Mouse (Mus musculus) CH12.LX (cell line): Measurements from ENCODE around the gene Tex12.
A peak's percentile ranks its signal among the peaks of the same experiment; 100 is the strongest.

Experiments
- CTCF ChIP-seq, 2 experiments: IDR thresholded peaks in 1 of 2; conservative IDR thresholded peaks in 1 of 2; 2 replicates each; pipeline ENCODE4 v1.5.1; 2011 to 2012; ENCODE audit warnings: low read depth in 2 of 2, low read length in 2 of 2, improper control_type of control experiment in 1 of 2, inconsistent platforms in 1 of 2, mild to moderate bottlenecking in 1 of 2, moderate library complexity in 1 of 2
- EP300 ChIP-seq: IDR thresholded peaks from 2 replicates; pipeline ENCODE4 v1.6.1; 2011; ENCODE audit warnings: low read length, improper control_type of control experiment
- IRF4 ChIP-seq: IDR thresholded peaks from 2 replicates; pipeline ENCODE4 v1.6.1; 2014; ENCODE audit warnings: low read depth, mild to moderate bottlenecking, inconsistent platforms, low read length, improper control_type of control experiment
- MAFK ChIP-seq: IDR thresholded peaks from 2 replicates; pipeline ENCODE4 v1.6.1; 2011; ENCODE audit warnings: low read length, improper control_type of control experiment; ENCODE audit not compliant: insufficient replicate concordance
- MAX ChIP-seq: IDR thresholded peaks from 2 replicates; pipeline ENCODE4 v1.6.1; 2011; ENCODE audit warnings: low read length, improper control_type of control experiment
- PAX5 ChIP-seq: IDR thresholded peaks from 2 replicates; pipeline ENCODE4 v1.6.1; 2012; ENCODE audit warnings: low read length, inconsistent platforms, mixed read lengths
- POLR2A ChIP-seq: IDR thresholded peaks from 2 replicates; pipeline ENCODE4 v1.6.1; 2011; ENCODE audit warnings: low read depth, mild to moderate bottlenecking, improper control_type of control experiment, low read length
- POLR2AphosphoS2 ChIP-seq: IDR thresholded peaks from 2 replicates; pipeline ENCODE4 v1.6.1; 2011; ENCODE audit warnings: low read depth, low read length, improper control_type of control experiment
- SMC3 ChIP-seq: IDR thresholded peaks from 2 replicates; pipeline ENCODE4 v1.6.1; 2011; ENCODE audit warnings: low read depth, low read length, improper control_type of control experiment
- TCF12 ChIP-seq: IDR thresholded peaks from 2 replicates; pipeline ENCODE4 v1.6.1; 2014; ENCODE audit warnings: low read depth, mild to moderate bottlenecking, inconsistent platforms, low read length, improper control_type of control experiment
- UBTF ChIP-seq: IDR thresholded peaks from 2 replicates; pipeline ENCODE4 v1.6.1; 2012; ENCODE audit warnings: low read depth, mild to moderate bottlenecking, inconsistent platforms, low read length, improper control_type of control experiment, moderate library complexity
- ZKSCAN1 ChIP-seq: IDR thresholded peaks from 2 replicates; pipeline ENCODE4 v1.6.1; 2012; ENCODE audit warnings: low read depth, inconsistent platforms, low read length, improper control_type of control experiment, borderline replicate concordance

- TF ChIP-seq CTCF (conservative IDR thresholded peaks at IDR 0.05 in 1 of 2, IDR thresholded peaks at IDR 0.05 in 1 of 2; ENCODE audit: low read depth in 2 of 2, low read length in 2 of 2) (no peak), ZKSCAN1 (no peak), EP300 (no peak), TCF12 (no peak), POLR2AphosphoS2 (no peak), SMC3 (no peak), POLR2A (no peak), MAX (no peak), UBTF (no peak), IRF4 (peak; percentile 48; the same call in 1 of the 2 replicates), PAX5 (no peak), MAFK (peak; percentile 25; the same call in 1 of the 2 replicates)
Observed at GRCm38 (mm10) chr9:50590856-50591518, 29.9 kb upstream of the Tex12 start.
